Mouse (Mus musculus) MEL (cell line): ENCODE measurements around the gene 9030025P20Rik. TPM values are rescaled to one million over a fixed set of nuclear protein-coding genes. Genes with fewer than 3 reads are reported as not detected.
"Not testable (repeated sequence)": the region's sequence is repeated elsewhere in the genome, so short reads cannot be mapped to it uniquely, and the experiment has no call there.

Source experiments
- DNase-seq: peaks from one replicate; pipeline ENCODE4 v3.0.0; 2011; ENCODE audit warnings: low read depth, low spot score
- H3K27ac ChIP-seq: 2 replicates; pipeline ENCODE4 v1.5.1; 2012; ENCODE audit warnings: low read depth, mild to moderate bottlenecking, control low read depth, low read length, moderate library complexity; ENCODE audit not compliant: control insufficient read depth
- H3K27me3 ChIP-seq, 2 experiments: fragments of 150-350 bp in 1 of 2; sonication (generic) in 1 of 2; 2 replicates each; pipeline ENCODE4 v1.6.1; 2012; ENCODE audit warnings: low read length in 2 of 2, mild to moderate bottlenecking in 2 of 2, improper control_type of control experiment in 1 of 2, moderate library complexity in 1 of 2; ENCODE audit not compliant: insufficient read depth in 2 of 2, control insufficient read depth in 1 of 2
- H3K36me3 ChIP-seq, 2 experiments: 2 replicates each; pipeline ENCODE4 v1.6.1; 2012 to 2014; ENCODE audit warnings: low read length in 2 of 2, improper control_type of control experiment in 1 of 2, inconsistent platforms in 1 of 2, mild to moderate bottlenecking in 1 of 2; ENCODE audit not compliant: insufficient read depth in 2 of 2, control insufficient read depth in 1 of 2
- H3K4me1 ChIP-seq, 2 experiments: fragments of 150-350 bp in 1 of 2; sonication (generic) in 1 of 2; 2 replicates each; pipeline ENCODE4 v1.6.1; 2012; ENCODE audit warnings: low read length in 2 of 2, improper control_type of control experiment in 1 of 2, mild to moderate bottlenecking in 1 of 2; ENCODE audit not compliant: insufficient read depth in 2 of 2, control insufficient read depth in 1 of 2
- H3K4me3 ChIP-seq, 2 experiments: fragments of 150-350 bp in 1 of 2; sonication (generic) in 1 of 2; 2 replicates each; pipeline ENCODE4 v1.5.1; 2012; ENCODE audit warnings: low read depth in 2 of 2, low read length in 2 of 2, mild to moderate bottlenecking in 2 of 2, moderate library complexity in 2 of 2, control low read depth in 1 of 2, improper control_type of control experiment in 1 of 2; ENCODE audit not compliant: control insufficient read depth in 1 of 2, insufficient read depth in 1 of 2
- H3K79me2 ChIP-seq: 2 replicates; pipeline ENCODE4 v1.6.1; 2012; ENCODE audit warnings: mild to moderate bottlenecking, low read length, moderate library complexity; ENCODE audit not compliant: control insufficient read depth, poor library complexity, insufficient read depth
- H3K9ac ChIP-seq: 2 replicates; pipeline ENCODE4 v1.6.1; 2012; ENCODE audit warnings: low read depth, mild to moderate bottlenecking, control low read depth, low read length, moderate library complexity; ENCODE audit not compliant: control insufficient read depth, poor library complexity, severe bottlenecking
- H3K9me3 ChIP-seq: fragments of 150-350 bp; sonication (generic); replicated peaks from 2 replicates; pipeline ENCODE4 v1.6.1; 2012; ENCODE audit warnings: mild to moderate bottlenecking, low read length, improper control_type of control experiment, moderate library complexity; ENCODE audit not compliant: insufficient read depth
- CHD1 ChIP-seq: IDR thresholded peaks from 2 replicates; pipeline ENCODE4 v1.6.1; 2012; ENCODE audit warnings: low read depth, mild to moderate bottlenecking, inconsistent platforms, low read length, improper control_type of control experiment
- E2F4 ChIP-seq: IDR thresholded peaks from 2 replicates; pipeline ENCODE4 v1.6.1; 2011; ENCODE audit warnings: low read depth, low read length, improper control_type of control experiment, borderline replicate concordance
- HCFC1 ChIP-seq: IDR thresholded peaks from 2 replicates; pipeline ENCODE4 v1.6.1; 2012; ENCODE audit warnings: low read depth, mild to moderate bottlenecking, inconsistent platforms, low read length, improper control_type of control experiment, moderate library complexity
- MXI1 ChIP-seq: IDR thresholded peaks from 2 replicates; pipeline ENCODE4 v1.6.1; 2011; ENCODE audit warnings: mild to moderate bottlenecking, low read depth, low read length, improper control_type of control experiment
- MYB ChIP-seq: IDR thresholded peaks from 2 replicates; pipeline ENCODE4 v1.6.1; 2011; ENCODE audit warnings: mild to moderate bottlenecking, low read depth, low read length, improper control_type of control experiment
- MYC ChIP-seq: IDR thresholded peaks from 2 replicates; pipeline ENCODE4 v1.6.1; 2011; ENCODE audit warnings: low read depth, mild to moderate bottlenecking, low read length, improper control_type of control experiment, moderate library complexity
- NELFE ChIP-seq: IDR thresholded peaks from 2 replicates; pipeline ENCODE4 v1.6.1; 2011; ENCODE audit warnings: low read depth, low read length, improper control_type of control experiment
- POLR2A ChIP-seq, 2 experiments: IDR thresholded peaks; 2 replicates each; pipeline ENCODE4 v1.6.1; 2011 to 2012; ENCODE audit warnings: low read length in 2 of 2, mild to moderate bottlenecking in 2 of 2, control low read depth in 1 of 2, improper control_type of control experiment in 1 of 2, low read depth in 1 of 2, moderate library complexity in 1 of 2; ENCODE audit not compliant: control insufficient read depth in 1 of 2, insufficient read depth in 1 of 2, poor library complexity in 1 of 2
- POLR2AphosphoS2 ChIP-seq: IDR thresholded peaks from 2 replicates; pipeline ENCODE4 v1.6.1; 2011; ENCODE audit warnings: low read length, improper control_type of control experiment
- POLR2AphosphoS5 ChIP-seq: IDR thresholded peaks from 2 replicates; pipeline ENCODE4 v1.6.1; 2012; ENCODE audit warnings: low read depth, borderline replicate concordance, mild to moderate bottlenecking, inconsistent platforms, low read length, moderate library complexity, mixed read lengths
- USF2 ChIP-seq, 2 experiments: IDR thresholded peaks; 2 replicates each; pipeline ENCODE4 v1.6.1; 2011 to 2012; ENCODE audit warnings: improper control_type of control experiment in 2 of 2, low read length in 2 of 2, borderline replicate concordance in 1 of 2, inconsistent platforms in 1 of 2, low read depth in 1 of 2, mild to moderate bottlenecking in 1 of 2; ENCODE audit not compliant: insufficient read depth in 1 of 2
- ZKSCAN1 ChIP-seq: IDR thresholded peaks from 2 replicates; pipeline ENCODE4 v1.6.1; 2012; ENCODE audit warnings: low read depth, mild to moderate bottlenecking, inconsistent platforms, low read length, improper control_type of control experiment, moderate library complexity
- ZNF384 ChIP-seq: IDR thresholded peaks from 2 replicates; pipeline ENCODE4 v1.6.1; 2012; ENCODE audit warnings: low read depth, mild to moderate bottlenecking, inconsistent platforms, low read length, improper control_type of control experiment
- polyA plus RNA-seq, 2 experiments: library from polyadenylated mRNA; stranded (reverse) in 1 of 2; unstranded in 1 of 2; fragments of >175 nt in 1 of 2; fragments of >200 nt in 1 of 2; gene quantifications; 2 replicates each; pipeline versions ENCODE4 v1.2.1 to v1.2.4; 2012; ENCODE audit warnings: low replicate concordance in 2 of 2, low read depth in 1 of 2; ENCODE audit not compliant: insufficient read length in 2 of 2, insufficient read depth in 1 of 2, missing spikeins in 1 of 2
- total RNA-seq: library from RNA; depleted of rRNA; stranded (reverse); fragments of 300-350 nt; gene quantifications from 2 replicates; pipeline ENCODE4 v1.2.3, GENCODE M21; 2012

The 9030025P20Rik gene
- total and polyA plus RNA-seq, 3 experiments = 13.4 to 15.5 TPM; not detected in 1

GRCm38 (mm10) chr17:14960520-14960919 is 17.7 kb upstream of the 9030025P20Rik start:
- peaks cover 36% of the 10 kb centered on the region for H3K79me2 ChIP-seq
- DNase-seq = peak; percentile 68
- TF ChIP-seq NELFE = no peak
- 0 out of 2 replicates have a peak, but pooled peaks have one; percentile 7 for TF ChIP-seq HCFC1
- TF ChIP-seq USF2 (IDR thresholded peaks at IDR 0.05; ENCODE audit: borderline replicate concordance in 1 of 2, insufficient read depth in 1 of 2, low read depth in 1 of 2, low read length in 2 of 2) = no peak
- TF ChIP-seq ZNF384 = no peak
- TF ChIP-seq MXI1 = no peak; the same call in 1 of the 2 replicates
- no peak for TF ChIP-seq POLR2AphosphoS5
- TF ChIP-seq POLR2AphosphoS2 = no peak
- no peak; the same call in 1 of the 2 replicates for TF ChIP-seq MYB
- TF ChIP-seq E2F4 = no peak
- no peak for TF ChIP-seq ZKSCAN1
- TF ChIP-seq MYC = no peak
- TF ChIP-seq CHD1 = 0 out of 2 replicates have a peak, but pooled peaks have one; percentile 67
- TF ChIP-seq, all 39 proteins: peak for 2
- Histone ChIP-seq H3K4me1 (peaks cover 9 to 20% of the 10 kb centered on the region in 2 experiments), H3K36me3 (peaks cover 26 to 32% of the 10 kb centered on the region in 2 experiments), H3K27ac (peak overlapping the region; percentile 67), H3K9ac (peak overlapping the region; percentile 98), H3K27me3 (no peaks in the 10 kb centered on the region), H3K9me3 (no peaks in the 10 kb centered on the region), H3K4me3 (peak overlapping the region; percentile 71 to 99)

- Histone ChIP-seq H3K27ac (peak within 1 kb of the TSS; percentile 67), H3K4me1 (peaks cover 9 to 17% of the 10 kb centered on the region in 2 experiments), H3K79me2 (peaks cover 36% of the 10 kb centered on the region), H3K36me3 (peaks cover 21 to 30% of the 10 kb centered on the region in 2 experiments), H3K4me3 (peak within 1 kb of the TSS; percentile 71 to 99), H3K9ac (peak within 1 kb of the TSS; percentile 98)
- DNase-seq = peak; percentile 20
- not testable (repeated sequence) for H3K9me3 ChIP-seq, H3K27me3 ChIP-seq
- peak in 1 of 2 experiments; percentile 42; a peak in 1 of 4 replicates for TF ChIP-seq POLR2A (IDR thresholded peaks at IDR 0.05; ENCODE audit: control insufficient read depth in 1 of 2, insufficient read depth in 1 of 2, low read depth in 1 of 2, low read length in 2 of 2, poor library complexity in 1 of 2)
Measured at GRCm38 (mm10) chr17:14960951-14961556, 17.2 kb upstream of the 9030025P20Rik start, which contains the start of gene Phf10. TSS of gene Phf10 (minus strand) at chr17:14961273.

- not testable (repeated sequence) for H3K4me3 ChIP-seq, H3K27me3 ChIP-seq, DNase-seq, H3K27ac ChIP-seq, H3K9ac ChIP-seq, H3K9me3 ChIP-seq
- Histone ChIP-seq H3K4me1 (peaks cover 9 to 16% of the 10 kb centered on the region in 2 experiments), H3K79me2 (peaks cover 31% of the 10 kb centered on the region), H3K36me3 (peaks cover 16 to 24% of the 10 kb centered on the region in 2 experiments)
Measured at GRCm38 (mm10) chr17:14961557-14962154, 16.6 kb upstream of the 9030025P20Rik start.

- H3K27ac ChIP-seq, H3K9me3 ChIP-seq, DNase-seq, H3K79me2 ChIP-seq, H3K36me3 ChIP-seq, H3K4me1 ChIP-seq, H3K4me3 ChIP-seq, H3K27me3 ChIP-seq, H3K9ac ChIP-seq: not testable (repeated sequence)
Measured at GRCm38 (mm10) chr17:14968373-14968913, 9.8 kb upstream of the 9030025P20Rik start.
